Mouse (Mus musculus) brain, embryonic 14.5 days (tissue): Measurements from ENCODE around the gene Ehmt1. TPM values are rescaled to one million over a fixed set of nuclear protein-coding genes. Genes with fewer than 3 reads are reported as not detected.

ENCODE experiments used
- DNase-seq: peaks from one replicate; pipeline ENCODE4 v3.0.0-alpha.2; 2011; ENCODE audit warnings: low read depth
- CTCF ChIP-seq: fragments of 200-500 bp; IDR thresholded peaks from 2 replicates; pipeline ENCODE4 v1.5.1; 2012; ENCODE audit warnings: inconsistent platforms, mild to moderate bottlenecking, moderate library complexity, borderline replicate concordance; ENCODE audit not compliant: insufficient read depth, insufficient read length; ENCODE audit errors: extremely low read depth
- POLR2A ChIP-seq: fragments of 200-500 bp; IDR thresholded peaks from 2 replicates; pipeline ENCODE4 v1.6.1; 2012; ENCODE audit warnings: mild to moderate bottlenecking, inconsistent platforms, borderline replicate concordance; ENCODE audit not compliant: poor library complexity, insufficient read depth, insufficient read length, severe bottlenecking; ENCODE audit errors: extremely low read depth
- polyA plus RNA-seq: library from polyadenylated mRNA; depleted of rRNA; stranded (reverse); fragments of >200 nt; gene quantifications from 2 replicates; pipeline ENCODE4 v1.2.3, GENCODE M21; 2012

Ehmt1 gene
- polyA plus RNA-seq, 1 experiment = 147 TPM

- TF ChIP-seq CTCF = no peak
- no peak for TF ChIP-seq POLR2A
- DNase-seq = no peak
Measured at GRCm38 (mm10) chr2:24846557-24846956, 72.9 kb downstream of the Ehmt1 start.

- no peak for DNase-seq
- TF ChIP-seq CTCF = no peak
- no peak for TF ChIP-seq POLR2A
Measured at GRCm38 (mm10) chr2:24845256-24845655, 74.2 kb downstream of the Ehmt1 start.

GRCm38 (mm10) chr2:24830614-24831013 is 88.8 kb downstream of the Ehmt1 start:
- no peak for DNase-seq
- TF ChIP-seq CTCF = no peak
- TF ChIP-seq POLR2A = no peak

DNA sequence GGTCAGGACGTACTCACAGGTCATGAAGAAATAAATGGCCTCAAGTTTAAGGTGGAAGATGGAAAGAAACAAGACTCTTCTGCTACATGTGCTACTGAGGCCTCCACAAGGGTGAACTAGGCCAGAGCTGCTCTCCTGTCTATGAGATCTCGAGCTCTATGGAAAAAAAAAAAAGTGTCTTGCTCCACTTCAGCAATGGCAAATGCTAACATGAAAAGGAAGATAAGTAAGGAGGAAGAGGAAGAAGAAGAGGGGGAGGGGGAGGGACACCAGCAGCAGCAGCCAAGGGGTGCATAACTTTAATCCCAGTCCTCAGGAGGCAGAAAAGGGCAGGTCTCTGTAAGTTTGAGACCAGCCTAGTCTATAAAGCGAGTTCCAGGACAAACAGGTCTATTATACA is 109.7 kb downstream of the Ehmt1 start:
- TF ChIP-seq CTCF = no peak
- DNase-seq = no peak

GRCm38 (mm10) chr2:24807691-24808090 is 111.7 kb downstream of the Ehmt1 start:
- TF ChIP-seq CTCF = no peak
- TF ChIP-seq POLR2A = no peak
- no peak for DNase-seq

DNA sequence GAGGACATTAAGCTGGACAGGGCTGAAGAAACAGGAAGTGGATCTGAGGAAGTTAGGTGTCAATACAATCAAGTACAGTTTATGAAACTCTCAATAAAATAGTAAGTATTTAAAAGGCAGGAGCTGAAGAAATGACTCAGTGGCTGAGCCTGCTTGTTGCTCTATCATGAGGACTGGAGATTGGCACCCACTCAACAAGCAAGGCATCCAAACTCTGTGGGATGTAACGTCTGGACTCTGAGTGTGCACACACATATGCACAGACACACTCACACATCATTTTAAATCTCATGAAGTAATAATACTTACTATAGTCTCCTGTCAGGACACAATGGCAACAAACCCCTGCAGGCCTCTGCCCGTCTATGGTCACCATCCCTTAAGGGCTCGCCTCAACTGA is 112.4 kb downstream of the Ehmt1 start:
- no peak for DNase-seq
- TF ChIP-seq CTCF (no peak), POLR2A (no peak)

DNA sequence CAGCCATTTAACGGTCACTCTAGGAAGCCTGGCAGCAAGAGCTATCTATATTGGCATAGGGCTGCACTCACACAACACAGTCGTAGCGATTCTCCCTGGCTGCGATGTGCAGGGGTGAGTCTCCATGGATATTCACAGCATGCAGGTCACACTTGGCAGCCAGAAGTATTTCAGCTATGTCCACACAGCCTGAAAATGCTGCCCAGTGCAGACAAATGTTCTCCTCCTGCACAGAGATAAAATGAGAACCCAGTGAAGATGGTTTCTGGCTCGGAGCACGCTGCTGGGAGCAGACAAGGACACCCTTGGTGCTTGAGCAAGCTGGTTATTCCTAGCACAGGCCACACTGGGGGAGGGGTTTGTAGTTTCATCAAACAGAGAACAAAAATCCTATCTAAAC is 113.3 kb downstream of the Ehmt1 start:
- TF ChIP-seq POLR2A (no peak), CTCF (no peak)
- DNase-seq = peak; percentile 6

GRCm38 (mm10) chr2:24805621-24806020 is 113.8 kb downstream of the Ehmt1 start:
- no peak for DNase-seq
- TF ChIP-seq POLR2A (no peak), CTCF (no peak)

DNA sequence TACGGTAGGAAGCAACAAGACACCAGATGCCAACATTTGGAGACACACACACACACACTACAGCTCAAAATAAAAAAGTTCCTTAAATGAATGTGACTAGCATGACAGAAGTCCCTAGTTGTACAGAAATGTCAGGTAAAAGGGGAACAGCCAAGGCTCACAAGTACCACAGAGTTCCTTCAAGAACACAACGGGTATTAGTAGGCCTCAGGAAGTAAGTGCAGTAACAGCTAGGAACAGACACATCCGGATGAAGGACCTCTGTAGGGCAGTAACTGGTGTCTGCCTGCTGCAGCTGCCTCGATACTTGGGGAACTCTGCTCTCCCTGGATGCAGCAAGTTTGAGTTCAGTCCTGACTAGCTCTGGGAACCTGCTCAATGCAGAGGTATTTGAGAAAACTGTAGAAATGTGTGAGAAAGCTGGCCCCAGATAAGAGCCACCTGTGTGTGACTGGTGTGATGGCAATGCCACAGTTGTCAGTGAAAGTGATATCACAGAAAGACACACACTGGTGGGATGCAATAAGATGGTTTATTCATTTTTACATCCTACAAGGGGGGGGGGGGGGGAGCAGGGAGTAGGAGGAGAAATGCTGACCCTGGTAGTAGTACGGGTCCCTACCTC is 122.5 kb downstream of the Ehmt1 start:
- TF ChIP-seq CTCF (no peak), POLR2A (no peak)
- DNase-seq = no peak

DNA sequence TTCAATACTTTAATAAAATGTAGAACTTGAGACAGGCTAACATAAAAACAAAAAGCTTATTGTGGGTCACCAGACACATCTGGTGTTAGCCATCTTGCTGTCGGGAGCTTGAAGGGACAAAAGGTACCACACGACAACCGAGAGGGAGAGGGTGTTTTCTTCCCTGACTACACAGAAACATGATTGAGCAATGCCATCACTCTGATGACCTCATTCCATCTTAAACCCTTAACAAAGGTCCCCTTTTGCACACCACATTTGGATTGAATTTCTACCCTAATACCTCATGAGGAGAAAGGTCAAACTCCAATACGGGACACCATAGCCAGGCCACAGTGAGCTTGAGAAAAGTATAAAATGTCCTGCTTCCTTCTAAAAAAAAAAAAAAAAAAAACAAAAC is 132.2 kb downstream of the Ehmt1 start:
- no peak for DNase-seq
- TF ChIP-seq POLR2A (no peak), CTCF (no peak)

GRCm38 (mm10) chr2:24781253-24781652 is 138.2 kb downstream of the Ehmt1 start:
- TF ChIP-seq POLR2A (no peak), CTCF (peak; percentile 30; the same call in 1 of the 2 replicates)
- DNase-seq = no peak

DNA sequence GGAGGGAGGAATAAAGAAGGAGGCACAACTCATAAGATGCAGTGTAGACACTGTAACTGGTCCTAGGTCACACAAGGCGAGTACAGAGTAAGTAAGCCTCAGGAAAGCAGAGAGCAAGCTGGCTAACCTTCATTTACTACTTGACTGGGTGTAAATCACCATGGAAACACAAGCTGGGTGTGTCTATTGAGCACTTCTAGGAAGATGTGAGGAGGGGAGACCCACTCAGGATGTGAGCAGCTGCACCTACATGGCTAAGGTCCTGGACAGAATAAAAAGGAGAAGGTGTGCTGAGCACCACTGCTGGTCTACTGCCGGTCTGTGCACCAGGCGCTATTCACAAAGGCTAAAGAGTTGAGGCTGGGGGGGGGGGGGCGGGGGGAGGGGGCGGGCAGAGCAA is 142.6 kb downstream of the Ehmt1 start:
- TF ChIP-seq CTCF (no peak), POLR2A (no peak)

GRCm38 (mm10) chr2:24775951-24776587 is 143.3 kb downstream of the Ehmt1 start:
- no peak for TF ChIP-seq POLR2A
- TF ChIP-seq CTCF = no peak
- DNase-seq = no peak

More for the DNA sequence above, 142.6 kb downstream of the Ehmt1 start:
- DNase-seq = peak; percentile 26

DNA sequence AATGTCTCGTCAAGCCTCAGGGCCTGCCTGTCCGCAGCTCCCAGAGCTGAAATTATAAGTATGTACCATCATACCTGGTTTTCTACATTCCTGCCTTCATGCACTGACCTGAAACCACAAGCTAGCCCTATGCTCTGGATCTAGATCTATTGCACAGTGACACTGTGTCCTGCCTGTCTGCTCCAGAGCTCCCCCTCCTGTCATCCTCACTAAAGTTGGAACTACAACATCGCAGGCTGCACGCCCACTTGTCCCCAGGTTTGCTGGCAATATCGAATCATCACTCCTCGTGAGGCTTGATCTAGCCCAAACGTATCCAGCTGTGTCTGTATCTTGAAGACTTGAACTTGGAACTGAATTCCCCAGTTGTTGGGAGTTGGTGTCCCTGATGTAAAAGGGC is 144.6 kb downstream of the Ehmt1 start:
- DNase-seq = no peak
- TF ChIP-seq POLR2A = no peak
- TF ChIP-seq CTCF = peak; percentile 17; the same call in 1 of the 2 replicates
